Mouse (Mus musculus) gonadal fat pad, adult 2 months (tissue): ENCODE measurements around the gene Cdk4. TPM values are rescaled to one million over a fixed set of nuclear protein-coding genes. Genes with fewer than 3 reads are reported as not detected.
A peak's percentile ranks its signal among the peaks of the same experiment; 100 is the strongest.

Experiments
- DNase-seq: peaks from one replicate; pipeline ENCODE4 v3.0.0-alpha.2; 2012; ENCODE audit warnings: low read depth
- polyA plus RNA-seq: library from polyadenylated mRNA; depleted of rRNA; stranded (reverse); fragments of >200 nt; gene quantifications from 2 replicates; pipeline ENCODE4 v1.2.3, GENCODE M21; 2012; rRNA removed

Gene Cdk4
- polyA plus RNA-seq: 204 and 205 TPM in 2 replicates

- DNase-seq: peak; percentile 70
Observed at GRCm38 (mm10) chr10:127063239-127063872, at the start of gene Cdk4. Gene Cdk4 (plus strand): TSS chr10:127063534.

GRCm38 (mm10) chr10:127016488-127016887 is 46.8 kb upstream of the Cdk4 start:
- DNase-seq: no peak

GRCm38 (mm10) chr10:127017071-127017470 is 46.3 kb upstream of the Cdk4 start:
- no peak for DNase-seq

DNA sequence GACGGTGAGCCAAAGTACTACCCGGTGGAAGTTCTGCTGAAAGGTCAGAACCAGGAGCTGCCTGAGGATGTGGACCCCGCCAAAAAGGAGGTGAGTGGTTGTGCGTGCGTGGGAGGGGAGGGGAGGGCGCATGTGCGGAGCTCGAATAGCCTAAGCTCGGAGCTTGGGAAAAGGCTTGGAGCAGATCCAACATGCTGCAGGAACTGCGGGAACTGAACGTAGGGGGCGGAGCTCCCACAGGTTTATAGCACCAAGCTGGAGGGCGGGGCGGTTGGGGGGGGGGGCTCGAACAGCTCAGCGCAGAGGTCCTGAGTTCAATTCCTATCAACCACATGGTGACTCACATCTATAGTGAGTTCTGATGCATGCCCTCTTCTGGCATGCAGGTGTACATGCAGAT is 44.9 kb upstream of the Cdk4 start:
- DNase-seq: no peak

GRCm38 (mm10) chr10:127030336-127031296 is 32.7 kb upstream of the Cdk4 start, which contains the start of gene Tsfm:
Gene Tsfm (minus strand): TSS chr10:127030840.
- DNase-seq: no peak

GRCm38 (mm10) chr10:127033301-127033741 is 30.0 kb upstream of the Cdk4 start:
- DNase-seq: no peak

GRCm38 (mm10) chr10:127036273-127036672 is 27.1 kb upstream of the Cdk4 start:
- no peak for DNase-seq

GRCm38 (mm10) chr10:127037641-127038040 is 25.7 kb upstream of the Cdk4 start:
- DNase-seq: no peak

GRCm38 (mm10) chr10:127040569-127041214 is 22.6 kb upstream of the Cdk4 start:
- DNase-seq: no peak

DNA sequence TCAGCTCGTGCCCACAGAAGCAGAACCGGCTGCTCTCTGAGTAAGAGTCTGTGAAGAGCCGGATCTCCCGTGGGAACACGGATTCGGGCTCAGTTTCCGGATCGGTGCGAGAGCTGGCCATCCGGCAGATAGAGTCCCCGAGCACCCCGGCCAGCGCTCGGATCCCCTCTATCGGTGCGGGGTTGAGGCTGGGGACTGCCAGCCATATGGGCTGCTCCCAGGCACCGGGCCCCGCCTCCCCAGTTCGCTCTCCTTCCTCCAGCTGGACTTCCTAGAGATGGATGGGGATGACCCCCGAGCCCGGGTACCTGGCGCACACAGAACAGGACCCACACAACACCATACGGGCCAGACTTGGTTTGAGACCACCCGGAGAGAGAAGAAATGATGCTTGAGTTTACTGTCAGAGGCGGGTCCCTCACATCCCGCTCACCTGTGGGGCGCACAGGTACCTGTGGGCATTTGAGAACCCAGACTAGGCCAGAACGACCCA is 22.0 kb upstream of the Cdk4 start, which contains the start of the genes Mettl1 and Eef1akmt3:
Gene Mettl1 (plus strand): TSS at position 141 of the 493 bp plus-strand sequence.
Gene Eef1akmt3 (minus strand): TSS at position 240 of the 493 bp plus-strand sequence.
- no peak for DNase-seq

DNA sequence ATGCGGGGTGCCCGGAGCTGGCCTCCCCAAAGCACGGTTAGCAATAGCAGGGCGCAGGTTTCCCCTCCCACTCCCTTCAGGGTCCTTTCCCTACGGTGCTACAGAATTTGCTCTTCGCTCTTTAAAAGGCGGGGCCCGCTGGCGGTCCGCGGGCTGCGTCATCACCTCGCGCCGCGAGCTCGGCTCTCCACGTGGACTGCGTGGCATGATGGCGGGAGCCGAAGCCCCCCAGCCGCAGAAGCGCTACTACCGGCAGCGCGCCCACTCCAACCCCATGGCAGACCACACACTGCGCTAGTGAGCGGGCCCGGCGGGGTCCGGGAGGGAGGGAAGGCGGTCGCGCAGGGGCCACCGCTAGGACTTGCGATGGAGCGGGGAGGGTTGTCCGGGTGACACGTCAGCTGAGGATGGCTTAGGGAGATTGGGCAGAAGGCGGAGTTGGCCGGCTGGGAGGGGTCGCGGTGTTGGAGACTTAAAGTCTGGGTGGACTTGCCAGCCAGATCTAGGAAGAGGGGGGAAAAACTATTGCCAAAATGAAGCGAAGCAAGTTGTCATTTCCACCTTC is 21.5 kb upstream of the Cdk4 start:
- no peak for DNase-seq

GRCm38 (mm10) chr10:127042468-127043115 is 20.7 kb upstream of the Cdk4 start:
- DNase-seq: no peak

GRCm38 (mm10) chr10:127043187-127043586 is 20.1 kb upstream of the Cdk4 start:
- no peak for DNase-seq

- no peak for DNase-seq
Observed at GRCm38 (mm10) chr10:127047954-127048353, 15.4 kb upstream of the Cdk4 start, which contains the start of gene Cyp27b1. Gene Cyp27b1 (plus strand): TSS chr10:127048250.

- no peak for DNase-seq
Observed at GRCm38 (mm10) chr10:127048608-127049394, 14.5 kb upstream of the Cdk4 start.

- no peak for DNase-seq
Observed at GRCm38 (mm10) chr10:127049395-127050118, 13.8 kb upstream of the Cdk4 start.

GRCm38 (mm10) chr10:127050119-127050474 is 13.2 kb upstream of the Cdk4 start:
- no peak for DNase-seq

- DNase-seq: no peak
Observed at GRCm38 (mm10) chr10:127054646-127055045, 8.7 kb upstream of the Cdk4 start.

DNA sequence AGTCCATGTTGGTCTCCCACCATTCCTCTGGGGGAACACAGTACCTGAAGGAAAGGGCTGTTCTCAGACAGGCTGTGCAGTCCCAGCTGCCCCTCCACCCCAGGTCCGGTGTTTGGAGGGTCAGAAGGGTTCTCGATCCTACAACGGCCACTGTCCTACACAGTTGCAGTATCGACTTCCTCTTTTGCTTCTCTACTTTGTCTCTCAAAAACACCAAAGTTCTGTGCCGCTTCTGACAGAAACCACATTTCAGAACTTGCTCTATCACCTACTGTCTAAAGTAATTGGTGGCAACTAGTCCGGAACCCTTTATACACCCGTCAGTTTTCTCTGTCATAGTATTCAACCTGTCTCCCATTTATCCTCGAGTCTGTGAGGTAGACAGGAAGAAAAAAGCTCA is 7.9 kb upstream of the Cdk4 start:
- no peak for DNase-seq
